Mouse (Mus musculus) embryonic stem cell, embryonic (primary cell): Measurements from ENCODE around the gene Hic1.

Experiments
- CTCF ChIA-PET, 4 experiments: fragments of 300-600 bp in 2 of 4; fragments of 350-600 bp in 2 of 4; sonication (Branson Sonifier 250); formaldehyde crosslinking; loops; one replicate each; lab custom pipeline; 2022; ENCODE audit warnings: inconsistent platforms in 2 of 4; lab: Charles Lee
- POLR2A ChIA-PET, 4 experiments: fragments of 300-600 bp in 2 of 4; fragments of 350-600 bp in 2 of 4; sonication (Branson Sonifier 250); formaldehyde crosslinking; loops; one replicate each; lab custom pipeline; 2022; ENCODE audit warnings: antibody characterized with exemption in 4 of 4, inconsistent platforms in 1 of 4; lab: Charles Lee

Gene Hic1

GRCm38 (mm10) chr11:75148332-75149035 lies 20.8 kb downstream of the Hic1 start:
- POLR2A ChIA-PET: interaction anchor here in 1 of 4 experiments (0.5 to 1.4 kb wide), 4 partner anchors 10 to 190 kb away, joined by 3 to 4 read pairs (median 3); no protein-coding TSS in a partner anchor

GRCm38 (mm10) chr11:75147846-75148168 lies 21.5 kb downstream of the Hic1 start:
- ChIA-PET CTCF (interaction anchor here in 1 of 4 experiments (1.8 kb wide), 1 partner anchor 17 kb away, joined by 6 read pairs; no protein-coding TSS in a partner anchor), POLR2A (interaction anchor here in 2 of 4 experiments (1.4 to 1.6 kb wide), 2 partner anchors 9 to 16 kb away, joined by 3 to 5 read pairs; no protein-coding TSS in a partner anchor)

More at GRCm38 (mm10) chr11:75148332-75149035, 20.8 kb downstream of the Hic1 start:
- CTCF ChIA-PET: interaction anchor here in 1 of 4 experiments (0.6 to 1.8 kb wide), 4 partner anchors 17 to 316 kb away, joined by 3 to 6 read pairs (median 4); partner anchors contain the start of gene Hic1

- ChIA-PET POLR2A (interaction anchor here in 2 of 4 experiments (1.1 to 1.6 kb wide), 3 partner anchors 9 to 16 kb away, joined by 3 to 6 read pairs (median 5); no protein-coding TSS in a partner anchor), CTCF (interaction anchor here in 2 of 4 experiments (0.7 to 1.8 kb wide), 2 partner anchors 18 to 333 kb away, joined by 3 to 6 read pairs; no protein-coding TSS in a partner anchor)
These were observed 22.0 kb downstream of the Hic1 start for GRCm38 (mm10) chr11:75147106-75147845.

- ChIA-PET POLR2A (interaction anchor here in 1 of 4 experiments (1.3 kb wide), 1 partner anchor 14 kb away, joined by 3 read pairs; no protein-coding TSS in a partner anchor), CTCF (no interaction called here)
These were observed 23.5 kb downstream of the Hic1 start for GRCm38 (mm10) chr11:75145841-75146240.

GRCm38 (mm10) chr11:75142749-75143148 lies 26.6 kb downstream of the Hic1 start:
- CTCF ChIA-PET: interaction anchor here in 3 of 4 experiments (0.7 to 1.2 kb wide), 5 partner anchors 15 to 162 kb away, joined by 3 to 4 read pairs (median 4); partner anchors contain the start of gene Hic1 (in 2 of the 3)
- POLR2A ChIA-PET: interaction anchor here in 1 of 4 experiments (1.2 kb wide), 2 partner anchors 21 to 301 kb away, joined by 3 read pairs; no protein-coding TSS in a partner anchor

GRCm38 (mm10) chr11:75141913-75142312 lies 27.4 kb downstream of the Hic1 start:
- ChIA-PET CTCF (interaction anchor here in 3 of 4 experiments (0.7 to 1.8 kb wide), 6 partner anchors 11 to 161 kb away, joined by 3 to 5 read pairs (median 4); partner anchors contain the start of gene Hic1 (in 3 of the 3)), POLR2A (interaction anchor here in 1 of 4 experiments (0.6 to 1.2 kb wide), 3 partner anchors 17 to 300 kb away, joined by 3 read pairs; no protein-coding TSS in a partner anchor)

- ChIA-PET CTCF (interaction anchor here in 2 of 4 experiments (0.9 to 1.8 kb wide), 3 partner anchors 12 to 24 kb away, joined by 3 to 5 read pairs (median 4); no protein-coding TSS in a partner anchor), POLR2A (interaction anchor here in 1 of 4 experiments (0.8 to 1.1 kb wide), 2 partner anchors 11 to 159 kb away, joined by 3 to 4 read pairs; no protein-coding TSS in a partner anchor)
These were observed 28.3 kb downstream of the Hic1 start for GRCm38 (mm10) chr11:75141038-75141437.

- CTCF ChIA-PET: interaction anchor here in 1 of 4 experiments (1.8 kb wide), 1 partner anchor 19 kb away, joined by 5 read pairs; no protein-coding TSS in a partner anchor
- POLR2A ChIA-PET: interaction anchor here in 2 of 4 experiments (0.8 to 1.5 kb wide), 3 partner anchors 12 to 159 kb away, joined by 3 to 4 read pairs (median 3); no protein-coding TSS in a partner anchor
These were observed 28.9 kb downstream of the Hic1 start for GRCm38 (mm10) chr11:75140431-75140830.

- ChIA-PET POLR2A (interaction anchor here in 2 of 4 experiments (0.8 to 1.5 kb wide), 3 partner anchors 13 to 19 kb away, joined by 3 read pairs; no protein-coding TSS in a partner anchor), CTCF (interaction anchor here in 2 of 4 experiments (0.5 to 0.6 kb wide), 2 partner anchors 68 to 70 kb away, joined by 3 read pairs; no protein-coding TSS in a partner anchor)
These were observed 30.0 kb downstream of the Hic1 start for GRCm38 (mm10) chr11:75139122-75139963.

- POLR2A ChIA-PET: no interaction called here
These were observed 32.5 kb downstream of the Hic1 start for GRCm38 (mm10) chr11:75136666-75137398.

GRCm38 (mm10) chr11:75135358-75135757 lies 34.0 kb downstream of the Hic1 start:
- CTCF ChIA-PET: interaction anchor here in 3 of 4 experiments (0.8 to 1.1 kb wide), 3 partner anchors 30 to 421 kb away, joined by 3 read pairs; no protein-coding TSS in a partner anchor
- POLR2A ChIA-PET: interaction anchor here in 1 of 4 experiments (1.3 kb wide), 2 partner anchors 10 to 21 kb away, joined by 3 read pairs; no protein-coding TSS in a partner anchor

More at GRCm38 (mm10) chr11:75136666-75137398, 32.5 kb downstream of the Hic1 start:
- CTCF ChIA-PET: no interaction called here

- CTCF ChIA-PET: interaction anchor here in 2 of 4 experiments (0.9 to 1.1 kb wide), 2 partner anchors 31 to 36 kb away, joined by 3 read pairs; no protein-coding TSS in a partner anchor
- POLR2A ChIA-PET: interaction anchor here in 1 of 4 experiments (0.6 to 1.3 kb wide), 3 partner anchors 10 to 184 kb away, joined by 3 to 5 read pairs (median 4); no protein-coding TSS in a partner anchor
These were observed 34.7 kb downstream of the Hic1 start for GRCm38 (mm10) chr11:75134485-75135068.

GRCm38 (mm10) chr11:75133951-75134350 lies 35.4 kb downstream of the Hic1 start:
- CTCF ChIA-PET: interaction anchor here in 1 of 4 experiments (1.1 kb wide), 1 partner anchor 31 kb away, joined by 3 read pairs; no protein-coding TSS in a partner anchor
- POLR2A ChIA-PET: interaction anchor here in 1 of 4 experiments (0.6 to 1.5 kb wide), 6 partner anchors 10 to 183 kb away, joined by 3 to 5 read pairs (median 4); no protein-coding TSS in a partner anchor

- POLR2A ChIA-PET: interaction anchor here in 1 of 4 experiments (1.0 to 1.5 kb wide), 3 partner anchors 10 to 118 kb away, joined by 3 to 4 read pairs (median 3); no protein-coding TSS in a partner anchor
- CTCF ChIA-PET: no interaction called here
These were observed 35.9 kb downstream of the Hic1 start for GRCm38 (mm10) chr11:75133391-75133790.

GRCm38 (mm10) chr11:75132278-75132677 lies 37.0 kb downstream of the Hic1 start:
- ChIA-PET POLR2A (interaction anchor here in 1 of 4 experiments (0.9 to 1.5 kb wide), 4 partner anchors 9 to 33 kb away, joined by 3 to 6 read pairs (median 4); no protein-coding TSS in a partner anchor), CTCF (no interaction called here)
